Mouse (Mus musculus): ENCODE measurements at regions not wholly inside any gene's neighbourhood (a gene's known extent, or its start where the extent isn't known, plus 50 kb on each side); places are given as distances from the start of the nearest gene placed in this dataset.

- no peak for TF ChIP-seq CTCF (conservative IDR thresholded peaks at IDR 0.05; ENCODE audit: insufficient read depth, insufficient read length, low read depth, low read length)
- TF ChIP-seq POLR2A (IDR thresholded peaks at IDR 0.05; ENCODE audit: low read depth, low read length) = no peak
Observed at GRCm38 (mm10) chr4:142340057-142340456, 100.9 kb upstream of the Kazn start.
